Mouse (Mus musculus): Measurements from ENCODE around the gene Ano1. TPM values are rescaled to one million over a fixed set of nuclear protein-coding genes. Genes with fewer than 3 reads are reported as not detected.
A peak's percentile ranks its signal among the peaks of the same experiment; 100 is the strongest.

Gene Ano1
- polyA plus RNA-seq, 1 experiment from 2014 or later, result 4.2 TPM

DNA sequence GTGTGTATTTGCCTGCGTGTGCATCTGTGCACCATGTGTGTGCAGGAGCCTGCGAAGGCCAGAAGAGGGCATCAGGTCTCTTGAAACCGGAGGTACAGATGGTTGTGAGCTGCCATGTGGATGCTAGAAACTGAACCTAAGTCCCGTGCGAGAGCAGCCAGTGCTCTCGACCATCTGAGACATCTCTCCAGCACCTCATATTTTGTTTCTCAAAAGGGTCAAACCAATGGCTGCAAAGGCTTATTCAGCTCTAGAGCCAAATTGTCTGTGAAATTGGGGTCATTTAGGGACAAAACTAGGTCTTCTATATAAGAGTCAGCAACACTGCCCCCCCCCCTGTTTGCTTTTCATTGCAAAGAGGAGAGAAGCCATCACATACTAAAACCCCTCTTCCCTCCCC, 84.7 kb downstream of the Ano1 start:
- Histone ChIP-seq H3K4me1 (peaks cover 8% of the 10 kb centered on the region; the same call in 1 of the 2 replicates), H3K27me3 (replicated peaks) (no peaks in the 10 kb centered on the region), H3K9ac (replicated peaks) (no peak overlapping the region), H3K36me3 (no peaks in the 10 kb centered on the region), H3K4me2 (no peak overlapping the region), H3K4me3 (replicated peaks) (no peak overlapping the region), H3K9me3 (replicated peaks) (no peaks in the 10 kb centered on the region), H3K27ac (replicated peaks) (no peak overlapping the region)
- 87% methylated on average over 6 of the region's 6 CpGs for WGBS
- ATAC-seq (ENCODE audit: low FRiP score), result no peak

- 86% methylated on average over 3 of the region's 3 CpGs for WGBS
- no peak overlapping the region for H3K27ac ChIP-seq (replicated peaks)
- no peaks in the 10 kb centered on the region for H3K36me3 ChIP-seq
- no peak for ATAC-seq (ENCODE audit: low FRiP score)
- H3K4me1 ChIP-seq, result peaks cover 8% of the 10 kb centered on the region; the same call in 1 of the 2 replicates
- H3K9me3 ChIP-seq (replicated peaks), result no peaks in the 10 kb centered on the region
- H3K4me3 ChIP-seq (replicated peaks), result no peak overlapping the region
- H3K4me2 ChIP-seq, result no peak overlapping the region
- H3K9ac ChIP-seq (replicated peaks), result no peak overlapping the region
- H3K27me3 ChIP-seq (replicated peaks), result no peaks in the 10 kb centered on the region
Measured at GRCm38 (mm10) chr7:144665585-144665984, 86.2 kb downstream of the Ano1 start.

DNA sequence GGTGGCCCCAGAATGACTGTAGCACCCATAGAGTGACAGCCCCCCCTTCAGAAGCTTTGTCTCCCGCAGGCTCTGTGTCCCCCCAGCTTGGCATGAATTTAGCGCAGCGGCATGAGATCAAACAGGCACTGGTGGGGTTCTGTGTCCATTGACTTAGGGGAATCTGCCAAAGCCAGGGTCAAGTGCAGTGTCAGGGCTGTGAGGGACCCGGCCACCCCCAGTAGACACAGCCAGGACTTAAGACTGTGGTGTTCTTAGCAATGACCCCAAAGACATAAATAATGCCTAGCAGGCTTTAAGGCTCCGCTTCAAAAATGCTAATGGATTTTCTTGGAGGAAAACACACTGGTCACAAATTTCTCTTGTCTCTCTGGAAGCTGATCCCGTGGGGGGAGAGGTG, 88.2 kb downstream of the Ano1 start:
- Histone ChIP-seq H3K36me3 (no peaks in the 10 kb centered on the region), H3K4me1 (peaks cover 8% of the 10 kb centered on the region; the same call in 1 of the 2 replicates), H3K9ac (replicated peaks) (no peak overlapping the region), H3K27ac (replicated peaks) (no peak overlapping the region), H3K4me3 (replicated peaks) (no peak overlapping the region), H3K9me3 (replicated peaks) (no peaks in the 10 kb centered on the region), H3K27me3 (replicated peaks) (no peaks in the 10 kb centered on the region), H3K4me2 (no peak overlapping the region)
- peak; percentile 43; the same call in 1 of the 2 replicates for ATAC-seq (ENCODE audit: low FRiP score)
- WGBS, result 16% methylated on average over 6 of the region's 6 CpGs

DNA sequence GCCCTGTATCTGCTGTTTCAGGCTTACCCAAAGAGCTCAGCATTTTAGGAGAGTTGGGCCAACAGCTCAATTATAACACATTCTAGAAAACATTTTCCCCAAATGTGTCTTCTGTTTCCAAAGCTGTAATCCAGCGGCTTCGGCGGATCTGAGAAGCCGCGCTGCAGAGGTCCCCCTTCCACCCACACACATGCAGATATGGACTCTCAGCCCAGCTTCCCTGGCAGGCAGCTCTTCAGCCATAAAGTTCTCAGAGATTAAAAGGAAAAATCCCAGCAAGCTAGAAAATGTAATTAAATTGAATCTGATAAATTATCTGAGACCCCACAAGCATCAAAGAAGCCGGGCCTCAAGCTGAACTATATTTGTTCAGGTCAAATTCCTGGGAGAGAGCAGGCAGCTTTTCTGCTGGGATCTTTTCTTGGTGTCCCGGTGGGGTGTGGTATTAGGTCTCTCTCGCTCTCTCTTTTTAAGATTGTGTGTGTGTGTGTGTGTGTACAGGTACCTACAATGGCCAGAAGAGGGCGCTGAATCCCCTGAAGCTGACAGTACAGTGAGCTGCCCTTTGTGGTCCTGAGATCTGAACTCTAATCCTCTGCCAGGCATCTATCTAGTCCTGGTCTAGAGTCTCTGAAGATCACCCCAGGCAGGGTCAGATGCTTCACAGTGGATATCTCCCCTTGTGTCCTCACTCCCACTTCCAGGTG, 95.4 kb downstream of the Ano1 start:
- Histone ChIP-seq H3K4me3 (replicated peaks) (no peak overlapping the region), H3K27ac (replicated peaks) (no peak overlapping the region; the same call in 1 of the 2 replicates), H3K27me3 (replicated peaks) (no peaks in the 10 kb centered on the region), H3K9me3 (replicated peaks) (no peaks in the 10 kb centered on the region), H3K4me1 (peaks cover 32% of the 10 kb centered on the region), H3K4me2 (no peak overlapping the region), H3K36me3 (no peaks in the 10 kb centered on the region), H3K9ac (replicated peaks) (no peak overlapping the region)
- no peak for ATAC-seq (ENCODE audit: low FRiP score)
- 57% methylated on average over 9 of the region's 9 CpGs for WGBS

- Histone ChIP-seq H3K4me2 (no peak overlapping the region), H3K4me1 (peaks cover 32% of the 10 kb centered on the region), H3K9ac (replicated peaks) (no peak overlapping the region), H3K9me3 (replicated peaks) (no peaks in the 10 kb centered on the region), H3K4me3 (replicated peaks) (no peak overlapping the region), H3K27me3 (replicated peaks) (no peaks in the 10 kb centered on the region), H3K27ac (replicated peaks) (peak overlapping the region; percentile 77), H3K36me3 (no peaks in the 10 kb centered on the region)
- ATAC-seq (ENCODE audit: low FRiP score), result peak; percentile 94
- 13% methylated on average over 10 of the region's 10 CpGs for WGBS
Measured at GRCm38 (mm10) chr7:144653681-144654425, 97.9 kb downstream of the Ano1 start.

DNA sequence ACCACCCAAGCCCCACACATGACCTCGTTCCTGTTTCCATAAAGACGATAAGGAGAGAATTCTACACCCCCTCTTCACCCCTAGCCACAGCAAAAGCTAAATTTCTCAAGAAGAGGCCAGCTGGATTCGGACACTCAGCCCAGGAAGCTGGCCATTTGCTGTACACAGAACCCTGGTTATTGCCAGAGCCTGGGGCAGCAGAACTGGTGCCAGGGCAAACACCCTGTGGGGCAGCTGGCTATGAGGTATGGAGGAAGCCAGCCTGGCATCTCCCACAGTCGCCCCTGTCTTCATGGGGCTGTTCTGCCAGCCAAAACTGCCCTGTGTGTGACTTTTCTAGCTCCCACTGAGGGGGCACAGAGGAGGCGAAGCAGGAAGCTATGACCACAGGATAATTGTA, 104.2 kb downstream of the Ano1 start:
- no peaks in the 10 kb centered on the region for H3K36me3 ChIP-seq
- H3K4me3 ChIP-seq (replicated peaks), result no peak overlapping the region
- no peak overlapping the region for H3K9ac ChIP-seq (replicated peaks)
- 0 out of 2 replicates have a peak, but pooled peaks cover 2% of the 10 kb centered on the region for H3K4me1 ChIP-seq
- 69% methylated on average over 5 of the region's 5 CpGs for whole genome bisulfite sequencing
- no peaks in the 10 kb centered on the region for H3K9me3 ChIP-seq (replicated peaks)
- no peaks in the 10 kb centered on the region for H3K27me3 ChIP-seq (replicated peaks)
- no peak overlapping the region for H3K27ac ChIP-seq (replicated peaks)
- no peak overlapping the region for H3K4me2 ChIP-seq
- ATAC-seq (ENCODE audit: low FRiP score), result no peak

DNA sequence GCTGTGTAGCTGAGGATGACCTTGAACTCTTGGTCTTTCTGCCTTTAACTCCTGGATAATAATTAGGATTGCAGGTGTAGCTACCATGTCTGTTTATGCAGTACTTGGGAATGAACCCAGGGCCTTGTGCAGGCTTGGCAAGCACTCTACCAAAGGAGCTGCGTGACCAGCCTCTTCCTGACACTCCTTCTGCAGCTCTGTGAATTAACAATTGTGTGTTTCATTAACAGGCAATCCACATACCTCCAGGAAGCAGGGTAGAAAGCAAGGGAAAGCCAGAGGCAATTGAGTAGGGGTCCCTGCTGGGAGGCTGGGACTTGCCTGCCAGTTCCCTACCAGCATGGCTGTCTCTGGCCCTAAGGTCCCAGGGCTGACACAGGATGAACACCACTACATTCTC, 111.0 kb downstream of the Ano1 start:
- Histone ChIP-seq H3K4me3 (replicated peaks) (no peak overlapping the region), H3K9ac (replicated peaks) (no peak overlapping the region), H3K27me3 (replicated peaks) (no peaks in the 10 kb centered on the region), H3K36me3 (no peaks in the 10 kb centered on the region), H3K4me2 (no peak overlapping the region), H3K9me3 (replicated peaks) (no peaks in the 10 kb centered on the region), H3K27ac (replicated peaks) (peak overlapping the region; percentile 54; the same call in 1 of the 2 replicates), H3K4me1 (peaks cover 8% of the 10 kb centered on the region)
- WGBS, result 41% methylated on average over 1 of the region's 1 CpGs
- ATAC-seq (ENCODE audit: low FRiP score), result no peak

GRCm38 (mm10) chr7:144636000-144636399, 115.8 kb downstream of the Ano1 start:
- 50% methylated on average over 2 of the region's 2 CpGs for WGBS
- no peak overlapping the region for H3K4me2 ChIP-seq
- peaks cover 5% of the 10 kb centered on the region for H3K4me1 ChIP-seq
- ATAC-seq (ENCODE audit: low FRiP score), result no peak
- H3K27ac ChIP-seq (replicated peaks), result no peak overlapping the region
- H3K9ac ChIP-seq (replicated peaks), result no peak overlapping the region
- no peaks in the 10 kb centered on the region for H3K9me3 ChIP-seq (replicated peaks)
- no peaks in the 10 kb centered on the region for H3K36me3 ChIP-seq
- no peak overlapping the region for H3K4me3 ChIP-seq (replicated peaks)
- H3K27me3 ChIP-seq (replicated peaks), result no peaks in the 10 kb centered on the region

GRCm38 (mm10) chr7:144634875-144635274, 116.9 kb downstream of the Ano1 start:
- Histone ChIP-seq H3K9ac (replicated peaks) (no peak overlapping the region), H3K4me1 (peaks cover 4% of the 10 kb centered on the region; the same call in 1 of the 2 replicates), H3K36me3 (no peaks in the 10 kb centered on the region), H3K27ac (replicated peaks) (no peak overlapping the region), H3K9me3 (replicated peaks) (no peaks in the 10 kb centered on the region), H3K4me2 (no peak overlapping the region), H3K4me3 (replicated peaks) (no peak overlapping the region), H3K27me3 (replicated peaks) (0 out of 2 replicates have a peak, but pooled peaks cover 2% of the 10 kb centered on the region)
- 80% methylated on average over 6 of the region's 6 CpGs for WGBS
- no peak for ATAC-seq (ENCODE audit: low FRiP score)

DNA sequence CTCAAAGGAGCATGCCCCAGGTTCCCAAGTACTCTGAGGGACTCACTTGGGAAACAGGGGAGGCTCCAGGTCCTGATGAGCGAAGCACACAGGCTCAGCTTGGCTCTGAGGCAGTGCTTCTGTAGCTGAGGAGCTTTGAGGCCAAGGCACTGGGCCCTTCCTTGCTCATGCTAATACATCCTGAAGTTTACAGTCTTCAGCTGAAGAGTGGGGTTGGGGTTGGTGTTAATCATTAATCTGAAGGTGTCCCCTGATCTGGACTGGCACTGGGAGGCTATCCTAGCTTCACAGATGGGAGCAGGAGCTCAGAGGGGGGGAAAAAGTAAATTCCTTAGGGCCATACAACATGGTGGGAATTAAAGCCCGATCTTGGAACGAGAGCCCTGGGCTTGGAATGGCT, 117.3 kb downstream of the Ano1 start:
- no peaks in the 10 kb centered on the region for H3K36me3 ChIP-seq
- H3K4me1 ChIP-seq, result peaks cover 4% of the 10 kb centered on the region; the same call in 1 of the 2 replicates
- WGBS, result 77% methylated on average over 3 of the region's 3 CpGs
- no peak overlapping the region for H3K27ac ChIP-seq (replicated peaks)
- no peak overlapping the region for H3K4me3 ChIP-seq (replicated peaks)
- no peak overlapping the region for H3K9ac ChIP-seq (replicated peaks)
- no peak overlapping the region for H3K4me2 ChIP-seq
- no peak for ATAC-seq (ENCODE audit: low FRiP score)
- 0 out of 2 replicates have a peak, but pooled peaks cover 3% of the 10 kb centered on the region for H3K27me3 ChIP-seq (replicated peaks)
- no peaks in the 10 kb centered on the region for H3K9me3 ChIP-seq (replicated peaks)

- Histone ChIP-seq H3K9me3 (replicated peaks) (no peaks in the 10 kb centered on the region), H3K36me3 (no peaks in the 10 kb centered on the region)
- ATAC-seq (ENCODE audit: low FRiP score), result no peak
Measured at GRCm38 (mm10) chr7:144632321-144632720, 119.5 kb downstream of the Ano1 start.

GRCm38 (mm10) chr7:144630622-144631021, 121.2 kb downstream of the Ano1 start:
- H3K4me3 ChIP-seq (replicated peaks), result no peak overlapping the region
- H3K36me3 ChIP-seq, result no peaks in the 10 kb centered on the region
- no peaks in the 10 kb centered on the region for H3K9me3 ChIP-seq (replicated peaks)
- WGBS, result 85% methylated on average over 3 of the region's 3 CpGs
- no peak overlapping the region for H3K27ac ChIP-seq (replicated peaks)
- H3K4me1 ChIP-seq, result peaks cover 21% of the 10 kb centered on the region
- ATAC-seq (ENCODE audit: low FRiP score), result no peak
- H3K27me3 ChIP-seq (replicated peaks), result 0 out of 2 replicates have a peak, but pooled peaks cover 3% of the 10 kb centered on the region
- no peak overlapping the region for H3K9ac ChIP-seq (replicated peaks)
- H3K4me2 ChIP-seq, result no peak overlapping the region

More at GRCm38 (mm10) chr7:144632321-144632720, 119.5 kb downstream of the Ano1 start:
- Histone ChIP-seq H3K4me3 (replicated peaks) (no peak overlapping the region), H3K4me1 (peaks cover 23% of the 10 kb centered on the region), H3K27ac (replicated peaks) (no peak overlapping the region), H3K4me2 (no peak overlapping the region), H3K27me3 (replicated peaks) (0 out of 2 replicates have a peak, but pooled peaks cover 3% of the 10 kb centered on the region), H3K9ac (replicated peaks) (no peak overlapping the region)
